Mouse (Mus musculus): ENCODE results near the gene Scgb2b3. TPM values are rescaled to one million over a fixed set of nuclear protein-coding genes. Genes with fewer than 3 reads are reported as not detected.

Scgb2b3 gene
- total RNA-seq (2021) = not detected
- long read RNA-seq, experiment 1 = 0 reads
- long read RNA-seq, experiment 2 = 0 reads

DNA sequence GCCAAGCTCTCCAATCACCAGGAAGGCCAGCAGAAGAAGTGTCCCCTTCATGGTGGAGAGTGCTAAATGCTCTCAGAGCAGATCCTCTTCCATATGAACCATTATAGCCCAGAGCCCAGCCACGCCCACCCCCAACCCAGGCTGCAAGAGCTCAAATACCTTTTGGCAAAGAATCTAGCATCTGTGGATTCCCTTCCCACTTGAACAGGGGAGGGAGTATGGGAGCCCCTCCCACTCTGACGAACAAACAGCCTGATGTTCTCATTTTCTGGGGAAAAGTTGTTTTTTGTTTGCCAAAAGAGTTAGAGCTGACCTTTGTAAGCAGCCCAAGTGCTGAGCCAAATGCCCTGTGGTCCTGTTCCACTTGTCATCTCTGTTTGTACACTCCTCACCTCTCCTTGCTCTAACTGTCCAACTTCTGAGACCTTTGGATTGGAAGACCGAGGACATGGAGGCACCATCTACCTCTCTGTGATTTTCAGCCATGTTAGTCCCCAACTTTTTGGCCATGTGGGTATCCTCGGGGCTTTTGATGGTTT lies at the start of gene Scgb2b3:
Gene Scgb2b3 (minus strand): TSS at position 51 of the 539 bp plus-strand sequence.
- DNase-seq = no peak

- DNase-seq = no peak
Observed at GRCm38 (mm10) chr7:31375292-31375691, 13.4 kb upstream of the Scgb2b3 start, which contains the start of gene Scgb1b3. Gene Scgb1b3 (plus strand): TSS chr7:31375592.

Other genes starting within 250 kb of the Scgb2b3 start
- 1 to 10 TPM; 2.2 to 2.4 TPM for gene Hpn, start 246.8 kb downstream of the Scgb2b3 start, total RNA-seq (2021)
- 10 to 100 TPM; 39.2 to 40.1 TPM for gene Scn1b, start 235.1 kb downstream of the Scgb2b3 start, total RNA-seq (2021)
- gene Gramd1a, start 206.2 kb downstream of the Scgb2b3 start, total RNA-seq (2021) = 10 to 100 TPM; 26.6 to 34.5 TPM
- not detected for gene Scgb2b2, start 71.6 kb downstream of the Scgb2b3 start, total RNA-seq (2021)
- not detected for gene Scgb1b2, start 70.3 kb downstream of the Scgb2b3 start, total RNA-seq (2021)
- gene Scgb1b3, start 13.5 kb upstream of the Scgb2b3 start, total RNA-seq (2021) = not detected

Data from heart, adult 18-20 months (tissue).